Mouse (Mus musculus) brain, embryonic 14.5 days (tissue): ENCODE data around the gene Gm45021.

Experiments
- CTCF ChIP-seq: fragments of 200-500 bp; IDR thresholded peaks from 2 replicates; pipeline ENCODE4 v1.5.1; 2012; ENCODE audit warnings: inconsistent platforms, mild to moderate bottlenecking, moderate library complexity, borderline replicate concordance; ENCODE audit not compliant: insufficient read depth, insufficient read length; ENCODE audit errors: extremely low read depth
- POLR2A ChIP-seq: fragments of 200-500 bp; IDR thresholded peaks from 2 replicates; pipeline ENCODE4 v1.6.1; 2012; ENCODE audit warnings: mild to moderate bottlenecking, inconsistent platforms, borderline replicate concordance; ENCODE audit not compliant: poor library complexity, insufficient read depth, insufficient read length, severe bottlenecking; ENCODE audit errors: extremely low read depth

- TF ChIP-seq POLR2A (no peak), CTCF (no peak)
These were observed 45.7 kb downstream of the Gm45021 start for GRCm38 (mm10) chr6:48635105-48635504.
